Mouse (Mus musculus) olfactory bulb, adult 2 months (tissue): ENCODE measurements around the gene AI413582.

ENCODE experiments used
- CTCF ChIP-seq: fragments of 200-500 bp; IDR thresholded peaks from 2 replicates; pipeline ENCODE4 v1.5.1; 2012; ENCODE audit warnings: low read depth, mild to moderate bottlenecking, low read length, moderate library complexity; ENCODE audit not compliant: insufficient read depth
- POLR2A ChIP-seq: fragments of 200-500 bp; IDR thresholded peaks from 2 replicates; pipeline ENCODE4 v1.6.1; 2012; ENCODE audit warnings: mild to moderate bottlenecking, low read depth, low read length, moderate library complexity; ENCODE audit not compliant: insufficient read depth

- TF ChIP-seq CTCF (no peak), POLR2A (no peak)
Observed at GRCm38 (mm10) chr17:27603036-27603435, 37.5 kb upstream of the AI413582 start.
